Mouse (Mus musculus) lung, embryonic 16.5 days (tissue): ENCODE measurements at regions not wholly inside any gene's neighbourhood (a gene's known extent, or its start where the extent isn't known, plus 50 kb on each side); places are given as distances from the start of the nearest gene placed in this dataset.

ENCODE experiments used
- ATAC-seq: fragments of 200-750 bp; cut with Nextera tagmentation; 2 replicates; pipeline ENCODE4 v1.8.0; 2017; ENCODE audit warnings: low read depth, mild to moderate bottlenecking, moderate library complexity
- H3K27ac ChIP-seq: fragments of 300-500 bp; sonication (generic); 2 replicates; pipeline ENCODE4 v1.5.1; 2014; ENCODE audit warnings: mild to moderate bottlenecking, control low read depth, low read length
- H3K27me3 ChIP-seq: fragments of 300-500 bp; sonication (generic); 2 replicates; pipeline ENCODE4 v1.6.1; 2014; ENCODE audit warnings: low read depth, low read length, mixed read lengths; ENCODE audit not compliant: control insufficient read depth, insufficient read depth
- H3K36me3 ChIP-seq: fragments of 300-500 bp; sonication (generic); 2 replicates; pipeline ENCODE4 v1.6.1; 2014; ENCODE audit warnings: low read length; ENCODE audit not compliant: control insufficient read depth, insufficient read depth
- H3K4me1 ChIP-seq: fragments of 300-500 bp; sonication (generic); replicated peaks from 2 replicates; pipeline ENCODE4 v1.6.1; 2014; ENCODE audit warnings: low read length, mixed read lengths; ENCODE audit not compliant: control insufficient read depth, insufficient read depth
- H3K4me2 ChIP-seq: fragments of 300-500 bp; sonication (generic); 2 replicates; pipeline ENCODE4 v1.6.1; 2014; ENCODE audit warnings: low read depth, low read length, control low read depth
- H3K4me3 ChIP-seq: fragments of 300-500 bp; sonication (generic); 2 replicates; pipeline ENCODE4 v1.5.1; 2014; ENCODE audit warnings: mild to moderate bottlenecking, low read length, control low read depth
- H3K9ac ChIP-seq: fragments of 300-500 bp; sonication (generic); 2 replicates; pipeline ENCODE4 v1.6.1; 2014; ENCODE audit warnings: low read length, control low read depth
- H3K9me3 ChIP-seq: fragments of 300-500 bp; sonication (generic); 2 replicates; pipeline ENCODE4 v1.6.1; 2016; ENCODE audit warnings: low read length; ENCODE audit not compliant: control insufficient read depth
- WGBS: fragments of 180-500 bp; shearing (Covaris S2); extraction: QIAGEN DNeasy Blood & Tissue Kit; methylation state at CpG from one replicate; pipeline ENCODE4 v1.1.7; 2014; 5-methylcytosine and 5-hydroxymethylcytosine counted together

DNA sequence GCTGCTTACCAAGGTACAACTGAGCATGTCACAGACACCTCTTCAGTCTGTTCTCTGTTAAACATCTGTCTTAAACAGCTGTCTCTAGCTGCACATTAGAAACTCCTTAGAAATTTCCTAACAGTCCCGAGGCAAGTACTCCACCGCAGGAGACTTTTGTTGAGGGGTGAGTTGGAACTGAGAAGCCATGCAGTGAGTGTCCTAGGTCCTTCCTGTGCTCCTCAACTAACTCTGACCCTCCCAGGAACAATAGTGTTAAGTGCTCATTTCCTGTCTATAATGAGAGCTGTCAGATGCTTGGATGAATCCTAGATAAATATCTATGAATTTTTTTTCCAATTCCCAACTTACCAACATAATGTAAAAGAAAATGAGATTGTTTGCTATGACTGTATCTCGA, 141.1 kb downstream of the Slc35b3 start:
- no peak for ATAC-seq
- Histone ChIP-seq H3K4me1 (no peaks in the 10 kb centered on the region), H3K27ac (no peak overlapping the region), H3K27me3 (no peaks in the 10 kb centered on the region), H3K9ac (no peak overlapping the region), H3K4me2 (no peak overlapping the region), H3K4me3 (no peak overlapping the region), H3K36me3 (no peaks in the 10 kb centered on the region), H3K9me3 (no peaks in the 10 kb centered on the region)
- WGBS: 71% methylated on average over 3 of the region's 3 CpGs

DNA sequence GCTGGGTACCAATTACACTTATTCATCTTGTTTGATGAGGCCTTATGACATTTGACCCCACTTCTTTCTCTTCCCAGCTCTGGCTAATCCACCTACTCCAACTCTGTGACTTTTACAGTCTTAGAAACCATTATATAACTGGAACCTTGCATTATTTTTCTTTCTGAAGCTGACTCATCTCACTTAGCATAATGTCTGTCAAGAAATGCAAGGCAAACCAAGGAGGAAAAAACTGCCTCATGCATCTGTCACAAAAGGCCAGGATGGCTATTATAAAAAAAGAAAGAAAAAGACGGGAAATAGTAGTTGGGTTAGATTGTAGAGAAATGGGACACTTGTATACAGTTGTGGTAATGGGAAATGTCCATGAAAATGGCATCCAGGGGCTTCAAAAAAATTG, 141.9 kb downstream of the Slc35b3 start:
- ATAC-seq: no peak
- no peak overlapping the region for H3K27ac ChIP-seq
- H3K9me3 ChIP-seq: no peaks in the 10 kb centered on the region
- H3K36me3 ChIP-seq: no peaks in the 10 kb centered on the region
- 79% methylated on average over 1 of the region's 1 CpGs for WGBS
- no peak overlapping the region for H3K9ac ChIP-seq
- H3K4me1 ChIP-seq: no peaks in the 10 kb centered on the region
- H3K4me3 ChIP-seq: no peak overlapping the region
- H3K27me3 ChIP-seq: no peaks in the 10 kb centered on the region
- no peak overlapping the region for H3K4me2 ChIP-seq

GRCm38 (mm10) chr13:38816296-38816695, 144.4 kb downstream of the Slc35b3 start:
- no peaks in the 10 kb centered on the region for H3K36me3 ChIP-seq
- 81% methylated on average over 7 of the region's 9 CpGs for WGBS
- H3K4me2 ChIP-seq: no peak overlapping the region
- ATAC-seq: no peak
- H3K9ac ChIP-seq: no peak overlapping the region
- H3K9me3 ChIP-seq: no peaks in the 10 kb centered on the region
- no peaks in the 10 kb centered on the region for H3K27me3 ChIP-seq
- H3K27ac ChIP-seq: no peak overlapping the region
- no peaks in the 10 kb centered on the region for H3K4me1 ChIP-seq
- H3K4me3 ChIP-seq: no peak overlapping the region

- no peaks in the 10 kb centered on the region for H3K36me3 ChIP-seq
- ATAC-seq: no peak
- WGBS: 87% methylated on average over 19 of the region's 19 CpGs
- H3K9me3 ChIP-seq: no peaks in the 10 kb centered on the region
- H3K4me3 ChIP-seq: no peak overlapping the region
- H3K4me1 ChIP-seq: no peaks in the 10 kb centered on the region
- no peak overlapping the region for H3K4me2 ChIP-seq
- H3K9ac ChIP-seq: no peak overlapping the region
- H3K27me3 ChIP-seq: no peaks in the 10 kb centered on the region
- H3K27ac ChIP-seq: no peak overlapping the region
These were observed 145.5 kb downstream of the Slc35b3 start for GRCm38 (mm10) chr13:38815002-38815707.

- Histone ChIP-seq H3K4me2 (no peak overlapping the region), H3K36me3 (no peaks in the 10 kb centered on the region), H3K4me3 (no peak overlapping the region), H3K27ac (no peak overlapping the region), H3K27me3 (no peaks in the 10 kb centered on the region), H3K4me1 (no peaks in the 10 kb centered on the region), H3K9ac (no peak overlapping the region), H3K9me3 (no peaks in the 10 kb centered on the region)
- ATAC-seq: no peak
- 74% methylated on average over 11 of the region's 11 CpGs for WGBS
These were observed 139.7 kb upstream of the Eef1e1 start for GRCm38 (mm10) chr13:38798514-38798913.

DNA sequence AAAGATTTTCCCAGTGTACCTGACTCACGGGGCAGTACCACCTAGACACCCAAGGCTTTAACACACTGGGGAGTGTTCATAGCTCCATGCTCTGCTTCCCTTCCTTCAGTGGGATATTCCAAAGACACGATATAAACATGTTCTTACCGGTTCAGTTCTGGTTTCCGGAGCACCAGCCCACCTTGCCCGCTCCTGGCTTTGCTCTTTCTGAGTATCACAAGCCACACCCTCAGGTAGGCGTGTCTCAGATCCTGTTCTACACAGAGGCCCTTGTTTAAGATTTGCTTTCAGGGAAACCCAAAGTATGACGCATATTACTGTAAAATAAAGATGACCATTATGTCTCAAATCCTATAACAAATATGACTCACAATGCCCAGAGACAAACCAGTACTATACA, 134.6 kb upstream of the Eef1e1 start:
- Histone ChIP-seq H3K4me3 (no peak overlapping the region), H3K27ac (no peak overlapping the region), H3K27me3 (no peaks in the 10 kb centered on the region), H3K9me3 (no peaks in the 10 kb centered on the region), H3K4me1 (no peaks in the 10 kb centered on the region), H3K36me3 (no peaks in the 10 kb centered on the region), H3K9ac (no peak overlapping the region), H3K4me2 (peak overlapping the region; percentile 3; the same call in 1 of the 2 replicates)
- 30% methylated on average over 7 of the region's 7 CpGs for WGBS
- no peak for ATAC-seq

DNA sequence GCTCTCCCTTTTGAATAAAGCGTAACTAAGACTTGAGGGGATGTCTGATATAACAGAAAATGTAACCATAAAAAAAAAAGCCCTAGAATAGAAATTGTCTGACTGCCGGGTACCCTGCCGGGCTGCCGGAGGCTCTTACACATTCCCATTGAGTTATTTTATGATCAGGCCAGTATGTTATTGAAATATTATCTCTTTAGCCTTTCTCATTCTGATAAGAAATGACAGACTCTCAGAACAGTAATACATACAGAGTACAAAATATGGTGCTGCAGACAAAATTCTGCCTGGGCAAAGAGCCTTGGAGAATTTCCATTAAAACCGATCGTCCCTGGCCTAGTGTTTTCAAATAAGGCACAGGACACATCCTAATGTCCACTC, 121.8 kb upstream of the Eef1e1 start:
- 60% methylated on average over 6 of the region's 6 CpGs for WGBS
- H3K9ac ChIP-seq: no peak overlapping the region

GRCm38 (mm10) chr13:38779984-38780629, 121.2 kb upstream of the Eef1e1 start:
- WGBS: 41% methylated on average over 14 of the region's 14 CpGs
- Histone ChIP-seq H3K27ac (no peak overlapping the region), H3K36me3 (no peaks in the 10 kb centered on the region), H3K4me1 (no peaks in the 10 kb centered on the region), H3K4me2 (no peak overlapping the region), H3K9ac (no peak overlapping the region), H3K27me3 (no peaks in the 10 kb centered on the region), H3K4me3 (no peak overlapping the region), H3K9me3 (no peaks in the 10 kb centered on the region)
- no peak for ATAC-seq

More for the DNA sequence above, 121.8 kb upstream of the Eef1e1 start:
- Histone ChIP-seq H3K4me1 (no peaks in the 10 kb centered on the region), H3K9me3 (no peaks in the 10 kb centered on the region), H3K4me2 (no peak overlapping the region), H3K4me3 (no peak overlapping the region), H3K36me3 (no peaks in the 10 kb centered on the region), H3K27me3 (no peaks in the 10 kb centered on the region), H3K27ac (no peak overlapping the region)
- ATAC-seq: no peak

DNA sequence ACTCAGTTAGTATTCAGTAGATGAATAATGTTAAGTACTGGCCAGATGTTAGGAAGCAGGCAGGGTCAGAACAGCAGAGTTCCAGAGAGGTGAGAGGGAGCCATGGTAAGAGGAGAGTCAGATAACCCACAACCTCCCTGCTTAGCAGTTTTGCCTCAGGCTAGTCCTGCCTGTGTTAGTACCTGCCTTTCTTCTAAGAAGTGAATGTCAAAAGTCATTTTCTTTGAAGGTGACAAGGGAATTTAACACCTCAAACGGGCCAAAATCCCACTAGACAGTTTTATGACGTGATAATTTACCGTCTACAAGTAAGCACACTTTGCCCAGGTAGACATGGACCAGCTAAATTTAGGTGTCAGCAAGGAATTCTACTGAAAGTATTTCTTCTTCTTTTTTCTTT, 117.7 kb upstream of the Eef1e1 start:
- Histone ChIP-seq H3K9ac (no peak overlapping the region), H3K4me3 (no peak overlapping the region), H3K4me1 (no peaks in the 10 kb centered on the region), H3K9me3 (no peaks in the 10 kb centered on the region), H3K4me2 (no peak overlapping the region), H3K27me3 (no peaks in the 10 kb centered on the region), H3K36me3 (no peaks in the 10 kb centered on the region), H3K27ac (no peak overlapping the region)
- no peak for ATAC-seq
- 70% methylated on average over 3 of the region's 3 CpGs for WGBS
